Mouse (Mus musculus): ENCODE data around the gene Casp6. TPM values are rescaled to one million over a fixed set of nuclear protein-coding genes. Genes with fewer than 3 reads are reported as not detected.

The Casp6 gene
- total and polyA plus RNA-seq, 2 experiments: 27.4 to 44.5 TPM

DNA sequence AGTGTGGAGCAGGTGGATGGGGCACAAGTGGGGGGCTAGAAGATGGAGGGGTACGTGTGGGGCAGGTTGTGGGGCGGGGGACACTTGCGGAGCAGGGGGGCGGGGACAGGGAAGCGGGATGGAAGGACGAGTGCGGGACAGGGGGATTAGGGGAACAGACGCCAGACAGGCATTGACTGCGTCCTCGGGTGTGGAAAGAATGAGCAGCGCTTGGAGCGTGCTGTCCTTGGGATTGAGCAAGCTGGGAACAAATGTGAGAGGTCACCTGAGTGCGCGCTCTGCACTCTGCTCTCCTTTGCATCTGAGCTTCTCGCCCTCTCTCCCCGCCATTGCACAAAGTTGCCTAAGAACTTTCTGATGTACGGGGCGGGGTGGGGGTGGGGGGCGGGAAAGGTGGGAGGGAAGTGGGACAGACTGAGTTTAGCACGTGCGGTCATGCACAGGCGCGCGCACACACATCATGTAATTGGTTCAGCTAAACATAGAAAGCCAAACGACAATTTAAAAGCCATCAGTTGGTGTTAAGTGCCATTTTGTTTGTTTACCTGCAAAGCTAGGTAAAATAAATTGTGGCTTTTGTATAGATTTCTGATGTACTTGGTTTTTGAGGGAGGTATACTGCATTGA lies 22.0 kb upstream of the Casp6 start:
- TF ChIP-seq CTCF (IDR thresholded peaks at IDR 0.05; ENCODE audit: low read depth, low read length): no peak
- TF ChIP-seq POLR2A (IDR thresholded peaks at IDR 0.05; ENCODE audit: extremely low read depth, insufficient read depth, low read length): no peak
- H3K27me3 ChIP-seq (ENCODE audit: control insufficient read depth, insufficient read depth, low read length): no peaks in the 10 kb centered on the region
- peaks cover 6% of the 10 kb centered on the region; the same call in 1 of the 2 replicates for H3K36me3 ChIP-seq (ENCODE audit: control insufficient read depth, insufficient read depth, low read length)
- H3K4me3 ChIP-seq (ENCODE audit: insufficient read depth, low read depth, low read length): peak overlapping the region; percentile 88
- WGBS: 2% methylated on average over 25 of the region's 25 CpGs
- H3K9ac ChIP-seq (ENCODE audit: low read depth, low read length): peak overlapping the region; percentile 85; the same call in 1 of the 2 replicates
- 0 out of 2 replicates have a peak, but pooled peaks cover 3% of the 10 kb centered on the region for H3K79me2 ChIP-seq (ENCODE audit: control insufficient read depth, insufficient read depth, low read length)
- H3K27ac ChIP-seq (replicated peaks; ENCODE audit: insufficient read depth, low read depth, low read length): no peak overlapping the region
- peak; percentile 93 for DNase-seq (ENCODE audit: extremely low read depth, low read depth, low spot score)
- H3K4me1 ChIP-seq (ENCODE audit: control insufficient read depth, insufficient read depth, low read length): peaks cover 5% of the 10 kb centered on the region

DNA sequence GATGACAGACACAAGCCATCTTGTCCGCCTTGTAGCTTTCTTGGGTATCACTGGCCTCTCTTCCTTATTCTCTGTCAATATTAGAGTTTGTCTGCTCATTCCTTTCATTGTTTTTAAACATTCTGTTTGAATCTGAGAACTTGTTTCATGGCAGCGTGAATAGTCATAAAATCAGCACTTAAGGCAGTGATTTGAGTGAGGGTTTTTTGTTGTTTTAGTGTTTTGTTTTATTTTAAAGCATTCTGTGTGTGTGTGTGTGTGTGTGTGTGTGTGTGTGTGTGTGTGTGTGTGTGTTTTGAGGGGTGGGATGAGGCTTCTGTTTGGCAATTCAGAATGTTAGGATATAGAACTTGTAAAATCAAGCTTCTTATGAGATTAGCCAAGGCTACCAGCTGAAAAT lies 21.3 kb upstream of the Casp6 start:
- no peaks in the 10 kb centered on the region for H3K27me3 ChIP-seq (ENCODE audit: control insufficient read depth, insufficient read depth, low read length)
- no peak for TF ChIP-seq POLR2A (IDR thresholded peaks at IDR 0.05; ENCODE audit: extremely low read depth, insufficient read depth, low read length)
- no peak for TF ChIP-seq CTCF (IDR thresholded peaks at IDR 0.05; ENCODE audit: low read depth, low read length)
- peaks cover 5% of the 10 kb centered on the region for H3K4me1 ChIP-seq (ENCODE audit: control insufficient read depth, insufficient read depth, low read length)
- H3K9ac ChIP-seq (ENCODE audit: low read depth, low read length): no peak overlapping the region
- 88% methylated on average over 2 of the region's 2 CpGs for WGBS
- DNase-seq (ENCODE audit: extremely low read depth, low read depth, low spot score): no peak
- H3K27ac ChIP-seq (replicated peaks; ENCODE audit: insufficient read depth, low read depth, low read length): no peak overlapping the region
- H3K79me2 ChIP-seq (ENCODE audit: control insufficient read depth, insufficient read depth, low read length): 0 out of 2 replicates have a peak, but pooled peaks cover 3% of the 10 kb centered on the region
- H3K4me3 ChIP-seq (ENCODE audit: insufficient read depth, low read depth, low read length): no peak overlapping the region
- H3K36me3 ChIP-seq (ENCODE audit: control insufficient read depth, insufficient read depth, low read length): peaks cover 3% of the 10 kb centered on the region; the same call in 1 of the 2 replicates

- Histone ChIP-seq H3K27ac (replicated peaks; ENCODE audit: insufficient read depth, low read depth, low read length) (no peak overlapping the region), H3K9ac (ENCODE audit: low read depth, low read length) (no peak overlapping the region)
Measured at GRCm38 (mm10) chr3:129880925-129881593, 20.2 kb upstream of the Casp6 start.

GRCm38 (mm10) chr3:129885577-129885976 lies 15.6 kb upstream of the Casp6 start:
- WGBS: 62% methylated on average over 9 of the region's 9 CpGs
- H3K27me3 ChIP-seq (ENCODE audit: control insufficient read depth, insufficient read depth, low read length): no peaks in the 10 kb centered on the region
- TF ChIP-seq POLR2A (IDR thresholded peaks at IDR 0.05; ENCODE audit: extremely low read depth, insufficient read depth, low read length) (no peak), CTCF (IDR thresholded peaks at IDR 0.05; ENCODE audit: low read depth, low read length) (no peak)
- H3K36me3 ChIP-seq (ENCODE audit: control insufficient read depth, insufficient read depth, low read length): no peaks in the 10 kb centered on the region; the same call in 1 of the 2 replicates
- no peak overlapping the region for H3K4me3 ChIP-seq (ENCODE audit: insufficient read depth, low read depth, low read length)
- 0 out of 2 replicates have a peak, but pooled peaks cover 3% of the 10 kb centered on the region for H3K79me2 ChIP-seq (ENCODE audit: control insufficient read depth, insufficient read depth, low read length)
- peaks cover 16% of the 10 kb centered on the region for H3K4me1 ChIP-seq (ENCODE audit: control insufficient read depth, insufficient read depth, low read length)
- H3K27ac ChIP-seq (replicated peaks; ENCODE audit: insufficient read depth, low read depth, low read length): no peak overlapping the region
- no peak overlapping the region for H3K9ac ChIP-seq (ENCODE audit: low read depth, low read length)
- no peak for DNase-seq (ENCODE audit: extremely low read depth, low read depth, low spot score)

More at GRCm38 (mm10) chr3:129880925-129881593, 20.2 kb upstream of the Casp6 start:
- TF ChIP-seq POLR2A (IDR thresholded peaks at IDR 0.05; ENCODE audit: extremely low read depth, insufficient read depth, low read length) (no peak), CTCF (IDR thresholded peaks at IDR 0.05; ENCODE audit: low read depth, low read length) (no peak)
- 53% methylated on average over 8 of the region's 8 CpGs for WGBS
- Histone ChIP-seq H3K36me3 (ENCODE audit: control insufficient read depth, insufficient read depth, low read length) (no peaks in the 10 kb centered on the region), H3K4me3 (ENCODE audit: insufficient read depth, low read depth, low read length) (no peak overlapping the region), H3K79me2 (ENCODE audit: control insufficient read depth, insufficient read depth, low read length) (0 out of 2 replicates have a peak, but pooled peaks cover 3% of the 10 kb centered on the region), H3K4me1 (ENCODE audit: control insufficient read depth, insufficient read depth, low read length) (peaks cover 8% of the 10 kb centered on the region), H3K27me3 (ENCODE audit: control insufficient read depth, insufficient read depth, low read length) (no peaks in the 10 kb centered on the region)
- DNase-seq (ENCODE audit: extremely low read depth, low read depth, low spot score): no peak

DNA sequence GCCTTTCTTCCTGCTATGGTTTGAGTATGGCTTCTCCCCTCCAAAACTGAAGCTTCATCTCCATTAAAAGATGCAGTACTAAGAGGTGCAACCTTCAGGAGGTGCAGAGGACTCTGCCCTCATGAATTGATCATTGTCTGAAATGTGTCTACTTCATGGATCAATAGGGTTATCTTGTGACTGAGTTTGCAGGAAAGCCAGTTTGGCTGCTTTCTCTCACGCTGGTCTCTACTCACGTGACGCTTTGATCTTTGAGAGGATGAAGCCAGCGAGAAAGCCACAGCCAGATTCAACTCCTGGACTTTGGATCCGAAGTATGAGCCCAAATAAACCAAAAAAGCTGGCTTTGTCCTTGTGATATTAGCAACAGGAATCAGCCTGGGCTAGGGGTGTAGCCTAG lies 14.8 kb upstream of the Casp6 start:
- peak; percentile 100 for DNase-seq (ENCODE audit: extremely low read depth, low read depth, low spot score)
- no peaks in the 10 kb centered on the region; the same call in 1 of the 2 replicates for H3K36me3 ChIP-seq (ENCODE audit: control insufficient read depth, insufficient read depth, low read length)
- H3K27me3 ChIP-seq (ENCODE audit: control insufficient read depth, insufficient read depth, low read length): no peaks in the 10 kb centered on the region
- no peak for TF ChIP-seq POLR2A (IDR thresholded peaks at IDR 0.05; ENCODE audit: extremely low read depth, insufficient read depth, low read length)
- no peak for TF ChIP-seq CTCF (IDR thresholded peaks at IDR 0.05; ENCODE audit: low read depth, low read length)
- H3K4me1 ChIP-seq (ENCODE audit: control insufficient read depth, insufficient read depth, low read length): peaks cover 16% of the 10 kb centered on the region
- no peak overlapping the region for H3K4me3 ChIP-seq (ENCODE audit: insufficient read depth, low read depth, low read length)
- no peaks in the 10 kb centered on the region for H3K79me2 ChIP-seq (ENCODE audit: control insufficient read depth, insufficient read depth, low read length)
- 28% methylated on average over 5 of the region's 5 CpGs for WGBS
- peak overlapping the region; percentile 87 for H3K27ac ChIP-seq (replicated peaks; ENCODE audit: insufficient read depth, low read depth, low read length)
- no peak overlapping the region for H3K9ac ChIP-seq (ENCODE audit: low read depth, low read length)

All from liver, adult 2 months (tissue).